Mouse (Mus musculus) CH12.LX (cell line): ENCODE data around the gene 1110065P20Rik. TPM values are rescaled to one million over a fixed set of nuclear protein-coding genes. Genes with fewer than 3 reads are reported as not detected.

ENCODE experiments used
- DNase-seq: peaks from one replicate; pipeline ENCODE4 v3.0.0-alpha.2; 2013; ENCODE audit errors: extremely low read depth
- H3K27ac ChIP-seq: 2 replicates; pipeline ENCODE4 v1.5.1; 2012; ENCODE audit warnings: low read depth, mild to moderate bottlenecking, control low read depth, moderate library complexity; ENCODE audit not compliant: insufficient read depth
- H3K27me3 ChIP-seq: replicated peaks from 2 replicates; pipeline ENCODE3; 2012; ENCODE audit warnings: inconsistent platforms
- H3K36me3 ChIP-seq, 2 experiments: replicated peaks in 1 of 2; 2 replicates each; pipeline versions ENCODE3 to v1.6.1; 2012; ENCODE audit warnings: inconsistent platforms in 1 of 2, low read length in 1 of 2, mild to moderate bottlenecking in 1 of 2, mixed read lengths in 1 of 2, moderate library complexity in 1 of 2; ENCODE audit not compliant: control insufficient read depth in 1 of 2, insufficient read depth in 1 of 2
- H3K4me1 ChIP-seq, 2 experiments: 2 replicates each; pipeline ENCODE4 v1.6.1; 2012; ENCODE audit warnings: inconsistent platforms in 1 of 2, moderate library complexity in 1 of 2; ENCODE audit not compliant: insufficient read depth in 2 of 2, control insufficient read depth in 1 of 2
- H3K4me2 ChIP-seq: 2 replicates; pipeline ENCODE4 v1.6.1; 2012; ENCODE audit warnings: low read depth, mild to moderate bottlenecking, control low read depth; ENCODE audit not compliant: poor library complexity, insufficient read depth, severe bottlenecking
- H3K4me3 ChIP-seq, 3 experiments: fragments of 150-350 bp in 1 of 3; sonication (generic) in 1 of 3; replicated peaks in 1 of 3; 2 replicates each; pipeline versions ENCODE3 to v1.5.1; 2011 to 2012; ENCODE audit warnings: low read depth in 2 of 3, low read length in 2 of 3, mild to moderate bottlenecking in 2 of 3, moderate library complexity in 2 of 3, control low read depth in 1 of 3, improper control_type of control experiment in 1 of 3, inconsistent platforms in 1 of 3, mixed read lengths in 1 of 3; ENCODE audit not compliant: poor library complexity in 1 of 3
- H3K79me2 ChIP-seq: replicated peaks from 2 replicates; pipeline ENCODE4 v1.6.1; 2012; ENCODE audit warnings: mild to moderate bottlenecking, moderate library complexity; ENCODE audit not compliant: control insufficient read depth, poor library complexity, insufficient read depth, severe bottlenecking; ENCODE audit errors: extremely low read depth
- H3K9ac ChIP-seq: 2 replicates; pipeline ENCODE4 v1.6.1; 2012; ENCODE audit warnings: low read depth, mild to moderate bottlenecking, control low read depth, moderate library complexity; ENCODE audit not compliant: insufficient read depth
- H3K9me3 ChIP-seq: replicated peaks from 2 replicates; pipeline ENCODE3; 2012; ENCODE audit warnings: low read length, inconsistent platforms, mixed read lengths
- CHD1 ChIP-seq: IDR thresholded peaks from 2 replicates; pipeline ENCODE4 v1.6.1; 2012; ENCODE audit warnings: low read depth, low read length, improper control_type of control experiment, inconsistent platforms
- CHD2 ChIP-seq: IDR thresholded peaks from 2 replicates; pipeline ENCODE4 v1.6.1; 2011; ENCODE audit warnings: low read length, improper control_type of control experiment
- E2F4 ChIP-seq: IDR thresholded peaks from 2 replicates; pipeline ENCODE4 v1.6.1; 2011; ENCODE audit warnings: low read depth, low read length, improper control_type of control experiment; ENCODE audit not compliant: insufficient replicate concordance
- ELF1 ChIP-seq: IDR thresholded peaks from 2 replicates; pipeline ENCODE4 v1.6.1; 2014; ENCODE audit warnings: low read depth, mild to moderate bottlenecking, inconsistent platforms, low read length, improper control_type of control experiment
- EP300 ChIP-seq: IDR thresholded peaks from 2 replicates; pipeline ENCODE4 v1.6.1; 2011; ENCODE audit warnings: low read length, improper control_type of control experiment
- GABPA ChIP-seq: IDR thresholded peaks from 2 replicates; pipeline ENCODE4 v1.6.1; 2012; ENCODE audit warnings: low read depth, low read length, improper control_type of control experiment, inconsistent platforms; ENCODE audit not compliant: insufficient replicate concordance
- HCFC1 ChIP-seq: IDR thresholded peaks from 2 replicates; pipeline ENCODE4 v1.6.1; 2012; ENCODE audit warnings: low read depth, mild to moderate bottlenecking, inconsistent platforms, low read length, improper control_type of control experiment
- IRF4 ChIP-seq: IDR thresholded peaks from 2 replicates; pipeline ENCODE4 v1.6.1; 2014; ENCODE audit warnings: low read depth, mild to moderate bottlenecking, inconsistent platforms, low read length, improper control_type of control experiment
- MAZ ChIP-seq: IDR thresholded peaks from 2 replicates; pipeline ENCODE4 v1.6.1; 2012; ENCODE audit warnings: low read depth, mild to moderate bottlenecking, inconsistent platforms, low read length, improper control_type of control experiment, moderate library complexity
- MEF2A ChIP-seq: IDR thresholded peaks from 2 replicates; pipeline ENCODE4 v1.6.1; 2014; ENCODE audit warnings: low read depth, mild to moderate bottlenecking, inconsistent platforms, low read length, improper control_type of control experiment, borderline replicate concordance
- MXI1 ChIP-seq: IDR thresholded peaks from 2 replicates; pipeline ENCODE4 v1.6.1; 2011; ENCODE audit warnings: mild to moderate bottlenecking, low read depth, low read length, improper control_type of control experiment
- PAX5 ChIP-seq: IDR thresholded peaks from 2 replicates; pipeline ENCODE4 v1.6.1; 2012; ENCODE audit warnings: low read length, inconsistent platforms, mixed read lengths
- POLR2A ChIP-seq: IDR thresholded peaks from 2 replicates; pipeline ENCODE4 v1.6.1; 2011; ENCODE audit warnings: low read depth, mild to moderate bottlenecking, improper control_type of control experiment, low read length
- RCOR1 ChIP-seq: conservative IDR thresholded peaks from 2 replicates; pipeline ENCODE4 v1.6.1; 2012; ENCODE audit warnings: low read depth, mild to moderate bottlenecking, inconsistent platforms, low read length, improper control_type of control experiment
- SIN3A ChIP-seq: IDR thresholded peaks from 2 replicates; pipeline ENCODE4 v1.6.1; 2012; ENCODE audit warnings: low read length, improper control_type of control experiment, inconsistent platforms
- TBP ChIP-seq: conservative IDR thresholded peaks from 2 replicates; pipeline ENCODE4 v1.6.1; 2011; ENCODE audit warnings: low read depth, low read length, improper control_type of control experiment
- UBTF ChIP-seq: IDR thresholded peaks from 2 replicates; pipeline ENCODE4 v1.6.1; 2012; ENCODE audit warnings: low read depth, mild to moderate bottlenecking, inconsistent platforms, low read length, improper control_type of control experiment, moderate library complexity
- USF1 ChIP-seq: IDR thresholded peaks from 2 replicates; pipeline ENCODE4 v1.6.1; 2014; ENCODE audit warnings: low read depth, mild to moderate bottlenecking, inconsistent platforms, low read length, improper control_type of control experiment
- USF2 ChIP-seq: conservative IDR thresholded peaks from 2 replicates; pipeline ENCODE4 v1.6.1; 2011; ENCODE audit warnings: low read depth, low read length, improper control_type of control experiment
- ZKSCAN1 ChIP-seq: IDR thresholded peaks from 2 replicates; pipeline ENCODE4 v1.6.1; 2012; ENCODE audit warnings: low read depth, inconsistent platforms, low read length, improper control_type of control experiment, borderline replicate concordance
- ZNF384 ChIP-seq: IDR thresholded peaks from 2 replicates; pipeline ENCODE4 v1.6.1; 2012; ENCODE audit warnings: low read depth, low read length, improper control_type of control experiment, inconsistent platforms
- dilution Hi-C: fragments of 300-500 bp; cut with MboI; formaldehyde crosslinking; loops from 2 replicates; pipeline ENCODE4 v1.14.3; 2020; ENCODE audit warnings: low sequenced_read_pairs; ENCODE audit not compliant: extremely low pct_unique_long_range_greater_than_20kb, extremely low pct_ligation_motif_present
- in situ Hi-C: fragments of 300-500 bp; cut with MboI; formaldehyde crosslinking; loops from 3 replicates; pipeline ENCODE4 v1.14.3; 2019; ENCODE audit warnings: low sequenced_read_pairs, low pct_ligation_motif_present, low pct_unique_long_range_greater_than_20kb, mixed read lengths
- polyA plus RNA-seq: library from polyadenylated mRNA; unstranded; fragments of >175 nt; gene quantifications from 2 replicates; pipeline ENCODE4 v1.2.1, GENCODE M21; 2012; ENCODE audit warnings: low read depth; ENCODE audit not compliant: insufficient read length
- total RNA-seq, 2 experiments: library from RNA; depleted of rRNA; stranded (reverse); fragments of 300-350 nt in 1 of 2; fragments of >200 nt in 1 of 2; gene quantifications; 2 replicates each; pipeline ENCODE4 v1.2.3; 2012 to 2014

Gene 1110065P20Rik
- total and polyA plus RNA-seq, 3 experiments: 16.7 to 29.0 (median 28.5) TPM

DNA sequence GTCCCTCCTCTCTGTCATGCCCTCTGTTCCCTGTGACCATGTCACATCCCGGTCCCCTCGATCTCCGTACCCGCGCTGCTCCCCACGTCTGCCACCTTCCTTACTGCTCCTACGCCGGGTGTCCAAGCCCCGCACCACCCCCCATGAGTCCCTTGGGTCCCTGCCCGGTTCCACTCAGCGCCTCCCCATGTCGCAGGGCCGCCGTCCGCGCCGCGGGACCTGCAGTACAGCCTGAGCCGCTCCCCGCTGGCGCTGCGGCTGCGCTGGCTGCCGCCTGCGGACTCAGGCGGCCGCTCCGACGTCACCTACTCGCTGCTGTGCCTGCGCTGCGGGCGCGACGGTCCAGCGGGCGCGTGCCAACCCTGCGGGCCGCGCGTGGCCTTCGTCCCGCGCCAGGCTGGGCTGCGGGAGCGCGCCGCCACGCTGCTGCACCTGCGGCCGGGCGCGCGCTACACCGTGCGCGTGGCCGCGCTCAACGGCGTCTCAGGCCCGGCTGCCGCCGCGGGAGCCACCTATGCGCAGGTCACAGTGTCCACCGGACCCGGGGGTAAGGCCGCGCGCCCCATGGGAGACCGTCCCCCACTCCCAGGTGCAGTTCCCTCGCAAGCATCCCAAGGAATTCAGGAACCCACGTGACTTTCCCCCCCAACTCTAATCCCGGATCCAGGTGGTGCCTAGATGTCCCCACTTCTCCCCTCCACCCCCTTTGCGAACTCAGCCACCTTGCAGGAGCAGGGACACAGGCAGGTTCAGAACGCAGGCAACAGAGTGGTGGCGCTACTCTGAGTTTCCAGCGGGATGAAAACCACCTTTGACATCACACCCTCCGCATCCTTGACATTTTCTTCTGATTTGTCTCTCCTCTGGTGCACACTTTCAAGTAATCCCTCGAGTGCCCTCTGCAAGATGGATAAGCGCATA, 43.8 kb upstream of the 1110065P20Rik start:
- in situ Hi-C loops: no loop called here
- Histone ChIP-seq H3K4me2 (no peak overlapping the region), H3K79me2 (no peaks in the 10 kb centered on the region), H3K9ac (no peak overlapping the region), H3K27ac (no peak overlapping the region), H3K4me1 (0 out of 4 replicates have a peak, but pooled peaks cover 0 to 3% of the 10 kb centered on the region in 2 experiments)
- dilution Hi-C loops: no loop called here
- no peak for TF ChIP-seq USF1
- TF ChIP-seq, all 38 proteins: peak for 0
- H3K36me3 ChIP-seq: no peaks in the 10 kb centered on the region
- H3K27me3 ChIP-seq: peaks cover 84% of the 10 kb centered on the region
- DNase-seq: no peak
- no peak overlapping the region for H3K4me3 ChIP-seq
- H3K9me3 ChIP-seq: peaks cover 3% of the 10 kb centered on the region

DNA sequence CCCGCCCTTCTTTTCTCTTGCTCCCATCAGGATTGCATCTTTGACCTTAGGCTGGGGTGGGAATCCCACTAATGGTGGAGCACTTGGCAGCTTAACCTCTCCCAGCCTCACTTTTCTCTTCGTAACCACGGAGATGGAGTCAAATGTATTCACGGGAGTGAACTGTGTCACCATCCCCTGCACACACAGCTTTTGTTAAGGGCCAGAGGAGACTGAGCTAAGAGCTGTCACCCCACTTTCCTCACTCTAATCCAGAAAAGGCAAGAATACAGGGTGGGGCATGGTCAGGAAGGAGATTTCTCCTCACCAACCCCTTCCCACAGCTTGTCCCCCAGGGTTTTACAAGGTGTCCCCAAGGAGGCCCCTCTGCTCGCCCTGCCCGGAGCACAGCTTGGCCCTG, 42.8 kb upstream of the 1110065P20Rik start:
- in situ Hi-C loops (no loop called here), dilution Hi-C loops (no loop called here)
- DNase-seq: no peak
- Histone ChIP-seq H3K9me3 (peaks cover 3% of the 10 kb centered on the region), H3K27me3 (peaks cover 85% of the 10 kb centered on the region), H3K9ac (no peak overlapping the region), H3K4me1 (0 out of 4 replicates have a peak, but pooled peaks cover 0 to 3% of the 10 kb centered on the region in 2 experiments), H3K4me3 (no peak overlapping the region), H3K4me2 (no peak overlapping the region), H3K79me2 (no peaks in the 10 kb centered on the region), H3K36me3 (no peaks in the 10 kb centered on the region), H3K27ac (no peak overlapping the region)
- TF ChIP-seq CHD1 (no peak), PAX5 (no peak), POLR2A (no peak), SIN3A (no peak), USF2 (no peak), ELF1 (no peak), TBP (no peak), ZNF384 (no peak), CHD2 (no peak), MAZ (no peak), GABPA (no peak), MEF2A (no peak), UBTF (no peak), MXI1 (no peak), HCFC1 (no peak), RCOR1 (no peak), E2F4 (no peak), IRF4 (no peak), EP300 (no peak), ZKSCAN1 (no peak)
